Mouse (Mus musculus): ENCODE data around the gene Sptssa. TPM values are rescaled to one million over a fixed set of nuclear protein-coding genes. Genes with fewer than 3 reads are reported as not detected.

Gene Sptssa
- 163 and 165 TPM in 2 replicates for polyA plus RNA-seq (2016; fragmentation: Nextera tagmentation; extraction: Ambion mirVana)

- Histone ChIP-seq H3K4me1 (peaks cover 35% of the 10 kb centered on the region), H3K4me3 (peak within 1 kb of the TSS; percentile 73), H3K27ac (peak within 1 kb of the TSS; percentile 95), H3K27me3 (ENCODE audit: poor library complexity, severe bottlenecking) (peaks cover 6% of the 10 kb centered on the region; the same call in 1 of the 2 replicates), H3K9me3 (no peaks in the 10 kb centered on the region), H3K36me3 (replicated peaks) (peaks cover 4% of the 10 kb centered on the region; the same call in 1 of the 2 replicates)
- WGBS: 8% methylated on average over 53 of the region's 53 CpGs
- peak; percentile 95 for DNase-seq (ENCODE audit: extremely low spot score, low spot score)
Observed at GRCm38 (mm10) chr12:54656396-54657171, at the start of gene Sptssa. Sptssa (minus strand) TSS chr12:54656573.

- H3K27ac ChIP-seq: no peak overlapping the region
- H3K27me3 ChIP-seq (ENCODE audit: poor library complexity, severe bottlenecking): no peaks in the 10 kb centered on the region
- no peaks in the 10 kb centered on the region for H3K9me3 ChIP-seq
- H3K4me3 ChIP-seq: no peak overlapping the region
- WGBS: 77% methylated on average over 7 of the region's 7 CpGs
- no peaks in the 10 kb centered on the region for H3K36me3 ChIP-seq (replicated peaks)
- DNase-seq (ENCODE audit: extremely low spot score, low spot score): no peak
- peaks cover 11% of the 10 kb centered on the region for H3K4me1 ChIP-seq
Observed at GRCm38 (mm10) chr12:54699394-54699793, 43.0 kb upstream of the Sptssa start.

- Histone ChIP-seq H3K27me3 (ENCODE audit: poor library complexity, severe bottlenecking) (no peaks in the 10 kb centered on the region), H3K9me3 (no peaks in the 10 kb centered on the region), H3K4me3 (no peak overlapping the region), H3K27ac (no peak overlapping the region), H3K36me3 (replicated peaks) (peaks cover 1% of the 10 kb centered on the region; the same call in 1 of the 2 replicates), H3K4me1 (peaks cover 11% of the 10 kb centered on the region)
- WGBS: 70% methylated on average over 6 of the region's 6 CpGs
- no peak for DNase-seq (ENCODE audit: extremely low spot score, low spot score)
Observed at GRCm38 (mm10) chr12:54697791-54698250, 41.4 kb upstream of the Sptssa start.

DNA sequence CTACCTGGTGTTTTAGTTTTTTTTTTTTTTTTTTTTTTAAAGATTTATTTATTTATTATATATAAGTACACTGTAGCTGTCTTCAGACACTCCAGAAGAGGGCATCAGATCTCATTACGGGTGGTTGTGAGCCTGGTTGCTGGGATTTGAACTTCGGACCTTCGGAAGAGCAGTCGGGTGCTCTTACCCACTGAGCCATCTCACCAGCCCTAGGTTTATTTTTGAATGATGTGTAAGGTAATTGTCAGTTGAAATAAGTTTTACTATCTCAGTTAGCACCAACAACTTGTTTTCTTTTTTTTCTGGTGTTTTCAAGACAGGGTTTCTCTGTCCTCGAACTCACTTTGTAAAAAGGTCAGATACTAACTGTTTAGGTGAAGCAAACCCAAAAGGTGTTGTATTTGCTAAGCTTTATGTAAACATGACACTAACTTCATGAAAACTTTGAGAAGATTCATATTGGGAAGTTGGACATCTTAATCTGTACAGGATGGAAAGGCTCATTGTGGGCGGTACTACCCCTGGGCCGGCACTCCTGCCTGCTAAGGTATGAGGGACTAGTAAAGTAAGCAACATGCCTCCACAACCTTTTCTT, 40.7 kb upstream of the Sptssa start:
- no peak overlapping the region for H3K4me3 ChIP-seq
- H3K4me1 ChIP-seq: peaks cover 11% of the 10 kb centered on the region
- WGBS: 17% methylated on average over 7 of the region's 7 CpGs
- no peak overlapping the region for H3K27ac ChIP-seq
- peak; percentile 60 for DNase-seq (ENCODE audit: extremely low spot score, low spot score)
- H3K9me3 ChIP-seq: no peaks in the 10 kb centered on the region
- no peaks in the 10 kb centered on the region for H3K27me3 ChIP-seq (ENCODE audit: poor library complexity, severe bottlenecking)
- H3K36me3 ChIP-seq (replicated peaks): peaks cover 8% of the 10 kb centered on the region

DNA sequence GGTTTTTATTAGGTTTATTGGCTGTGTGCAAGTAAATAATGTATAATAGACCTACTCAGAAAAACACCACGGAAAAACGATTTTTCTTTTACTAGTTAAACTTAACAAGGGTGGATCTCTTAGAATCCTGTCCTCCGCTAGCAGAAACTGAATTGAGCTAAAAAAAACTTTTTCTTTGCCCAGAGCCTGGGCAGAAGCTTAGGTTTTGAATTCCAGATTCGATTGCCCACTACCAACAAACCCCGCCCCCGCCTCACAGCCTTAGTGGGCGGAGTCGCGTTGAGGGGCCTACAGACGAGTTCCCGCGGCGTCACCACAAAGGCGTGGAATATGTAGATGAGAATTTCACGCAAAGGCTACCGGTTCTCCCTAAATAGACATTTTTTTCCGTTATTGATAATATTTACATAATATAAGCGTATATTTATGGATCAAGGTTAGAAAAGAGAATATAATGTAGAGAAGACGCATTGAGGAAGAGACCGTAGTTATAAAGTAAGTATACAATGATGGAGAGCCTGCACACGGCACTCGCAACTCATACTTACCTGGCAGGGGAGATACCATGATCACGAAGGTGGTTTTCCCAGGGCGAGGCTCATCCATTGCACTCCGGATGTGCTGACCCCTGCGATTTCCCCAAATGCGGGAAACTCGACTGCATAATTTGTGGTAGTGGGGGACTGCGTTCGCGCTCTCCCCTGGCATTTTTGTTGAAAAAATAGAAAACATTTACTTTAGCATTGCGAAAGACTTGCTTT, 40.0 kb upstream of the Sptssa start:
- Histone ChIP-seq H3K4me3 (peak overlapping the region; percentile 88), H3K9me3 (no peaks in the 10 kb centered on the region), H3K4me1 (peaks cover 11% of the 10 kb centered on the region), H3K36me3 (replicated peaks) (peaks cover 15% of the 10 kb centered on the region), H3K27me3 (ENCODE audit: poor library complexity, severe bottlenecking) (no peaks in the 10 kb centered on the region), H3K27ac (peak overlapping the region; percentile 94)
- WGBS: under 1% methylated on average over 32 of the region's 32 CpGs
- peak; percentile 91 for DNase-seq (ENCODE audit: extremely low spot score, low spot score)

DNA sequence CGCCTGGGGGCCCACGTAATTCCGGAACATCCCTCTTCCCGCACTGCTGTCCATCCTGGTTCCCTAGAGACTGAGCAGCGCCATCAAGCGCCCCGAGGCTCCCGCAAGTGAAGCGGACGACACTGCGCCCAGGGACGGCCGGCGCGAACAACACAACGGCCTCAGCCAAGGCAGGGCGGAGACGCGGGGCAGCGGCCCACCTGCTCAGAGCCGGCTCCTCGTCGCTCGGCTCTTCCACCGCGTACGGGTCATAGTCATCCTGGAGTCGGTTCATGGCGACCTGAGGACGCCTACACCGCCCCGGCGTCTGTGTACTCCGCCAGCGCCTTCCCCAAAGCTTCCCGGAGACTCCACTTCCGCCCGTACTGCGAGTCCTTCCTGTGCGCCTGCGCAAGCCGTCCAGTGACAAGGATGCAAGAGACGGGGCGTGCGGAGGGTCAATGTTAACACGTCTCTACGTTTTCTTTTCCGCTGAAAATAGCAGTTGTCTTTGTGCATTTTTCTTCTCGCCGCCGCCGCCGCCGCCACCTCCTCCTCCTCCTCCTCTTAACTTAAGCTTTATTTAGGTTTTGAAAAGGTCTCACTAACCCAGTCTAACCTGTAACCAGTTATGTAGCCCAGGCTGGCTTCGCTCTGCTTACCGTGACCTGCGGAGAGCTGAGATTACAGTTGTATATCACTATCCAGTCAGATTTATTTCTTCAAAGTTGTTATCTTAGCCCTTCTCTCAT, 39.3 kb upstream of the Sptssa start, which contains the start of gene Eapp:
Gene Eapp (minus strand): TSS at position 387 of the 731 bp plus-strand sequence.
- peak; percentile 97 for DNase-seq (ENCODE audit: extremely low spot score, low spot score)
- peaks cover 11% of the 10 kb centered on the region for H3K4me1 ChIP-seq
- peaks cover 22% of the 10 kb centered on the region for H3K36me3 ChIP-seq (replicated peaks)
- under 1% methylated on average over 57 of the region's 57 CpGs for WGBS
- no peaks in the 10 kb centered on the region for H3K9me3 ChIP-seq
- peak within 1 kb of the TSS; percentile 88 for H3K4me3 ChIP-seq
- H3K27me3 ChIP-seq (ENCODE audit: poor library complexity, severe bottlenecking): no peaks in the 10 kb centered on the region
- peak within 1 kb of the TSS; percentile 94 for H3K27ac ChIP-seq

DNA sequence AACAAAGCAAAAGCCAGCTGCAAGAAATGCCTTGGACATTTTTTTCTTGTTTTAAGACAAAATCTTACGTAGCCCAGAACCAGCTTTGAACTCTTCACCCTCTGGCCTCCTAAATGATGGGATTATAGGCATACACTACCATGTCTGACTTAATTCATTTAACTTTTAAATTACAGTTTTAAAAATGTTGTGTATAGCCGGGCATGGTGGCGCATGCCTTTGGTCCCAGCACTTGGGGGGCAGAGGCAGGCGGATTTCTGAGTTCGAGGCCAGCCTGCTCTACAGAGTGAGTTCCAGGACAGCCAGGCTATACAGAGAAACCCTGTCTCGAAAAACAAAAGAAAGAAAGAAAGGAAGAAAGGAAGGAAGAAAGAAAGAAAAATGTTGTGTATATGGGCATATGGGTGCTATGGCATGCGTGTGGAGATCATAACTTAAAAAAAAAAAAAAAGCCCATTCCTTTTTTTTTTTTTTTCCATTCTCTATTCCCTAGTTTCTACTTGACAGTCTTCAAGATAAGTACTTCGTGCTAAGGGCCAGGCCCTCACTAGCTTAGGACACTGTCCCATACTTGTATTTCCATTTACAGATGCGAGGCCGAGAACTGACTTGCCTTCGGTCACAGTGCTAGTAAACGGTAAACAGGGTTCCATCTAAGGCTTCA, 38.6 kb upstream of the Sptssa start:
- Histone ChIP-seq H3K36me3 (replicated peaks) (peaks cover 29% of the 10 kb centered on the region), H3K4me1 (peaks cover 11% of the 10 kb centered on the region), H3K4me3 (peak overlapping the region; percentile 88), H3K9me3 (no peaks in the 10 kb centered on the region), H3K27ac (peak overlapping the region; percentile 94), H3K27me3 (ENCODE audit: poor library complexity, severe bottlenecking) (no peaks in the 10 kb centered on the region)
- 38% methylated on average over 12 of the region's 12 CpGs for WGBS
- no peak for DNase-seq (ENCODE audit: extremely low spot score, low spot score)

GRCm38 (mm10) chr12:54689082-54689481, 32.7 kb upstream of the Sptssa start:
- no peaks in the 10 kb centered on the region for H3K4me1 ChIP-seq

GRCm38 (mm10) chr12:54683182-54683581, 26.8 kb upstream of the Sptssa start:
- Histone ChIP-seq H3K27me3 (ENCODE audit: poor library complexity, severe bottlenecking) (no peaks in the 10 kb centered on the region), H3K9me3 (no peaks in the 10 kb centered on the region), H3K36me3 (replicated peaks) (peaks cover 57% of the 10 kb centered on the region), H3K27ac (no peak overlapping the region), H3K4me1 (no peaks in the 10 kb centered on the region), H3K4me3 (no peak overlapping the region)
- DNase-seq (ENCODE audit: extremely low spot score, low spot score): no peak
- 51% methylated on average over 1 of the region's 1 CpGs for WGBS

More at GRCm38 (mm10) chr12:54689082-54689481, 32.7 kb upstream of the Sptssa start:
- DNase-seq (ENCODE audit: extremely low spot score, low spot score): no peak
- Histone ChIP-seq H3K9me3 (no peaks in the 10 kb centered on the region), H3K4me3 (no peak overlapping the region), H3K27me3 (ENCODE audit: poor library complexity, severe bottlenecking) (no peaks in the 10 kb centered on the region), H3K36me3 (replicated peaks) (peaks cover 81% of the 10 kb centered on the region), H3K27ac (no peak overlapping the region)
- WGBS: 93% methylated on average over 5 of the region's 5 CpGs

DNA sequence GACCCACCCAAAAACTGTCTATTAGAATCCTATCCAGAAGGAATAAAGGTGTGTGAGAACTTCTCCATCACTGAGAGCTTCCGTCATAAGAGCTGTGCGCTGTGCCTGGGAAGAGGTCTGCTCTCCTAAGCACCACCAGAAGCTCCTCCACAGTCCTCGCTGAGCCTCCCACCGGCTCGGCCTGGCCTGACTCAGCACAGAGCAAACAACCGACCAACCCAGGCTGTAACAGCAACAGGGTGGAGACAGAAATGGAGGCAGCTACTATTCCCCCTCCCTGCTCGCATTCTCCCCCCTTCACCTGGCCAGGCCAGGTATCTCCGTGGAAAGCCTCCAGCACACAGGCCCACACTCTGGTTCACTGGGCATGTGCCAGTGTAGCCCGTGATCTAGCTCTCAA, 20.3 kb upstream of the Sptssa start:
- Histone ChIP-seq H3K27ac (no peak overlapping the region), H3K4me1 (no peaks in the 10 kb centered on the region), H3K4me3 (no peak overlapping the region), H3K9me3 (no peaks in the 10 kb centered on the region), H3K27me3 (ENCODE audit: poor library complexity, severe bottlenecking) (no peaks in the 10 kb centered on the region), H3K36me3 (replicated peaks) (peaks cover 77% of the 10 kb centered on the region)
- WGBS: 94% methylated on average over 9 of the region's 9 CpGs
- no peak for DNase-seq (ENCODE audit: extremely low spot score, low spot score)

- H3K27ac ChIP-seq: no peak overlapping the region
- H3K4me1 ChIP-seq: no peaks in the 10 kb centered on the region
- 91% methylated on average over 4 of the region's 4 CpGs for WGBS
- no peaks in the 10 kb centered on the region for H3K9me3 ChIP-seq
- H3K27me3 ChIP-seq (ENCODE audit: poor library complexity, severe bottlenecking): no peaks in the 10 kb centered on the region
- H3K4me3 ChIP-seq: no peak overlapping the region
- H3K36me3 ChIP-seq (replicated peaks): peaks cover 82% of the 10 kb centered on the region
- no peak for DNase-seq (ENCODE audit: extremely low spot score, low spot score)
Observed at GRCm38 (mm10) chr12:54675396-54675795, 19.0 kb upstream of the Sptssa start.

GRCm38 (mm10) chr12:54671262-54671661, 14.9 kb upstream of the Sptssa start:
- H3K36me3 ChIP-seq (replicated peaks): peaks cover 75% of the 10 kb centered on the region
- no peaks in the 10 kb centered on the region for H3K4me1 ChIP-seq
- H3K27me3 ChIP-seq (ENCODE audit: poor library complexity, severe bottlenecking): no peaks in the 10 kb centered on the region
- H3K4me3 ChIP-seq: no peak overlapping the region
- WGBS: 89% methylated on average over 4 of the region's 4 CpGs
- no peaks in the 10 kb centered on the region for H3K9me3 ChIP-seq
- no peak overlapping the region for H3K27ac ChIP-seq
- DNase-seq (ENCODE audit: extremely low spot score, low spot score): no peak

Measured in forebrain, embryonic 10.5 days (tissue).